Mouse (Mus musculus) cerebellum, adult 9-11 months (tissue): ENCODE data around the gene Gm21767.
"Not testable (repeated sequence)": the region's sequence is repeated elsewhere in the genome, so short reads cannot be mapped to it uniquely, and the experiment has no call there.

Experiments
- DNase-seq: peaks from one replicate; pipeline ENCODE4 v3.0.0; 2022

Gene Gm21767

DNA sequence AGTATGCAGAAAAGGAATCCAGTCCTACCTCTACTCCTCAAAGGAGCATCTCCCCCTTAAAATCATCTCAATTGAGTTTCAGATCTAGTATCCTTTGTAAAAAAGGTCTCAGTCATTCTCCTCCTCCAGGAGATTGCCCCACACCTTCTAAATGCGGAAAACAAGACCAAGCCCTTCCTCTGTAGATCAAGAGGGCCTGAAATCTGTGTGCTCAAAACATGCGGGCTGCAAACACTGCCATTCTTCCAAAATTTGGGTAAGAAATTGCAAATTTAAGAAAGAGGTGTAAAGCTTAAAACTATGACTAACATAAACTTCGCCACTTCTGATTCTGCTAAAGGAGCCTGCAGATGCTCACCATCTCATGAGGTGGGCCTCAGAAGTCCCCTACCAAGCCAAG is at the start of gene Gm21767:
Gene Gm21767 (plus strand): TSS at position 301 of the 400 bp plus-strand sequence.
- DNase-seq: not testable (repeated sequence)
